Mouse (Mus musculus) heart, postnatal 25 days (tissue): ENCODE measurements around the gene Zmym2. TPM values are rescaled to one million over a fixed set of nuclear protein-coding genes. Genes with fewer than 3 reads are reported as not detected.

ENCODE experiments used
- DNase-seq: peaks from one replicate; pipeline ENCODE4 v3.0.0; 2022; ENCODE audit warnings: low spot score
- intact Hi-C: fragments of 180-260 bp; cut with DNase I; formaldehyde crosslinking; loops from one replicate; pipeline ENCODE4 v1.15.1; 2025
- total RNA-seq, 2 experiments: library from RNA; stranded (reverse); gene quantifications; 2 replicates each; pipeline ENCODE4 v1.2.3; 2021

Zmym2 gene
- total RNA-seq, 2 experiments from 2014 or later = 31.2 to 36.2 TPM

- intact Hi-C loops = no loop called here
- no peak for DNase-seq
Measured at GRCm38 (mm10) chr14:56903039-56903438, 16.6 kb downstream of the Zmym2 start.

DNA sequence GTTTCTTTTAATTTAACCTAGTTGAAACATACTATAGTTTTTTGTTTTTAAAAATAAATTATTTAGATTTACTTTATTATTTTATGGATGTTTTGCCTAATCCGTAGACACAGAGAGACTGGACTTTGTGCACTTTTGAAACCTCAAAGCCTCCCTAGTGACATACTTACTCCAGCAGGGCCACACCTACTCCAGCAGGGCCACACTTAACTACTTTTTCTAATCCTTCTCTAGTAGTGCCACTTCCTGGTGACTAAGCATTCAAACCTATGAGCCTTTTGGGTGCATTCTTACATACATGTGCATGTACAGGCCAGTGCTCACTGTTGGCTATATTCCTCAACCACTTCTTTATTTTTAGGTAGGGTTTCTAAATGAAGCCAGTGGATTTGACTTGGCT, 19.2 kb downstream of the Zmym2 start:
- intact Hi-C loops = loop anchor here (5.0 kb wide), 1 partner anchor 42 kb away; no protein-coding TSS in a partner anchor

DNA sequence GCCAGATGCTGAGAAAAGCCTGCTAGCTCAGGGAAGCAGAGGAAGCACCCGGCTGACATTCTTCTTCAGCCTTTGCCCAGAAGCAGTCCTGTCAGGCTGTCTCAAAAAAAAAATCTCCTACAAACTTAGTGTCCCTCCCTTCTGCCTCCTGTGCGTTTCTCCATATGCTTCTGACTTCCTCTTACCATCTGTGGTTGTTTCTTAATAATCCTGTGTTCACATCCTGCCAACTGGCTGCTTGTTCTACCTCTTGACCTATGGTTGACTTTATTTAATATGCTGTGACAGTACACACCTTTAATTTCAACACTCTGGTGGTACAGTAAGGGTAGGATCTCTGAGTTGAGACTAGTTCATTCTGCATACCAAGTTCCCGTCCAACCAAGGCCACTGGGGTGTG, 32.1 kb downstream of the Zmym2 start:
- DNase-seq = no peak
- intact Hi-C loops = no loop called here

More for the DNA sequence above, 19.2 kb downstream of the Zmym2 start:
- DNase-seq = no peak

GRCm38 (mm10) chr14:56935481-56935880, 49.0 kb downstream of the Zmym2 start:
- DNase-seq = no peak
- intact Hi-C loops = no loop called here

DNA sequence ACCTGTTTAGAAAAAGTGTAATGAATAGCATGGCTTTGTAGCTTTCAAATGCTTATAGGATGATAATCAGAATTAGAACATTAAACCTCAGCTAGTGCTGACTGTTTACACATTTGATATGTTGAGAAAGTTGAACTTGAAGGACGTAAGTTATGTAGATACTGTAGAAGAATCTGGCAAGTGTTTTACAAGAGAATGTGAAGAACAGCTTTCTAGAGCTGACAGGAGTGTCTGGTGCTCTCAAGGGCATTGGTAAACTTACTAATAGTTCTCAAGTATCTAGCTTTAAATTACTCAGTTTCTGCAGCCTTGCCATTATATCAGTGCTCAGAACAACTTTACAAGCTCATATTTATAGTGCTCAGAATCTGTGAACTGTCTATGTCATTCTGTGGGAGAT, 53.5 kb downstream of the Zmym2 start:
- intact Hi-C loops = no loop called here
- no peak for DNase-seq

- intact Hi-C loops = no loop called here
- DNase-seq = no peak
Measured at GRCm38 (mm10) chr14:56952928-56953327, 66.5 kb downstream of the Zmym2 start.

DNA sequence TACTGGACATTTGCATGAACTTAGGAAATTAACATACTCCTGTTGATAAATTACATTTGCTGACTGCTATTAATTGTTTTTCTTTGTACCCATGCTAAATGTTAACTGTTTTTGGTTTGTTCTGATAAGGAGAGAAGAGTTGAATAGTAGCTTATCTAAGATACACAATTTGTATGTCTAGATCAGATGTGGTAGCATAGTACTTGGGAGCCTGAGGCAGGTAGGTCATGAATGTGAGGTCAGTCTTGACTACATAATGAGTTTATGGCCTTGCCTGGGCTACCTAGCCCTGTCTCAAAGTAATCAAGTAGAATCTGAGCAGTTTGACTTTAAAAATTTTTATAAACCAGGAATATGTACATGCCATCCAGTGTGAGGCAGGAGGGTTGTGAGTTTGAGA, 67.9 kb downstream of the Zmym2 start:
- intact Hi-C loops = no loop called here

DNA sequence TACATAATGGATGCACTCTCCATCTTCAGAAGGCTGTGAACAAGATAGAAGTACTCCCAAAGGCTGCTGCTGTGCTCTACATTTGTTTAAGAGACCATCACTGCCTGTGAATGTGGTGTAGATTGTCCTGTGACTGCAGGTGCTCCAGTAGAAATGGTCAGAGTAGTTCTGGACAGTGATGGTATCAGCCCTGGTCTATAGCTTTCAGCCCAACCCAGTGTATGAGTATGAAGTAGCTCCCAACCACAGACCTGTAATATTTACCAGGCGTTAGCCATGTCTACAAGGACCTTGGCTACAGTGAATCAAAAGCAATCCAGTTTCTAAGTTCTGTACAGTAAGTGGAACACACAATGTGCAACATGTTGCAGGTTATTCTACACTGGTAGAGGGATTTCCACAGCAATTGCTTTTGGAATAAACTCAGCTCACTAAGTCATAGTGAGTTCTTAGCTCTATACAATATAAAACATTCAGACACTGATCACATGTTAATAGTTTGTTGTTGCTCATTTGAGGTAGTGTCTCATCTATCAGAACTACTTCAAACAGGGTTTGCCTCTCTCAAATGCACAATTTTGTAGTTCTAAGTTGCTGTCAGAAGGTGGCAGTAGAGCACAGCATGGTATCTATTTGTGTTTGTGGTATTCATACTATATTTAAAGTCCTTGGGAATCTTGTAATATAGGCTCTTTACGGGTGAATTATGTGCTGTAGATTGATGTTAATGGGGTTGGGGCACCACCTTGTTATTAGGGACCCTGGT, 77.7 kb downstream of the Zmym2 start:
- intact Hi-C loops = loop anchor here (1.0 kb wide), 1 partner anchor 96 kb away; no protein-coding TSS in a partner anchor
- DNase-seq = no peak

More for the DNA sequence above, 67.9 kb downstream of the Zmym2 start:
- no peak for DNase-seq

DNA sequence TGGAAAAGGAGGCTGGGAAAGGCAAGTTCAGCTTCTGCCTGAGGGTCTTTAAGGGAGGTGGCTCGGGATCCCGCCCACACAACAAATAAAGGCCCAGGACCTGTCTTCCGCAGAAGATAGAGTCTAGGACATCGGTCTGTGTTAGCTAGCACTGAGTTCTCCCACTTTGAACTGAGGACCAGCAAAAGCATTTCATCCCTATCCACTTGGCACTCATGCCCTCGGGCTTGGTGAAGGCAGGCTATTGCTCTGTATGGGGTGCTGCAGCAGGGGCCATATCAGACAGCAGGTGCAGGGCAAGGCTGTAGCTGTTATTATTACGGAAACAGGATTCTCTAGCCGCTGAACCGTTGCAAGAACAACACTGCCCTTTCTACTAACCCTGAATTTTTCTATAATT, 83.2 kb downstream of the Zmym2 start:
- intact Hi-C loops = no loop called here
- no peak for DNase-seq

- intact Hi-C loops = no loop called here
- no peak for DNase-seq
Measured at GRCm38 (mm10) chr14:56970160-56970559, 83.7 kb downstream of the Zmym2 start.

DNA sequence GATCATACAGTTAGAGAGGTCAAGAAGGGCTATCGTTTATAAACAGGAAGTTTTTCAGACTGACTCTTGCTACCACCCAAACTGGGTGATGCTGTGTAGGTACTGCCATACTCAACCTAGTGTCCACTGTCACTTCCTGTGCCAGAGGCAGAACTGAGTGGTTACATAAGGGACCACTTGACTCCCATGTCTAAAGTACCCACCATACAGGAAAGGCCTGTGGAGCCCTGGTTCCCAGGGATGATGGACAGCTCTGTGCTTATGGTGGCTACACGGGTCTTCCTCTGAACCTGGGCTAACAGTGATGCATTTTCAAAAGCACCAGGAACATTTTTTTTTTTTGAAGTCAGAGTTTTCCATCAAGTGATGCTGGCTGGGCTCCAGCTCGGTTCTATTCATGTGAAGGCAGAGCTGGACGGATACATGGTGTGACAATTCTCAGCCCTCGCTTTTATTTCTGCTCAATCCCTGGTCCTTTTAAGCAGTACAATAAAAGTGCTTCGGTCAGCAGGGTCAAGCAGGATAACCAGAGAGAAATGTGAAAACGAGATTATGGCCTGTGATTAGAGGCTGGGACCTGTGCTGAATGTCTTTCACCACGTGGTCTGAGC, 91.7 kb downstream of the Zmym2 start:
- intact Hi-C loops = no loop called here

DNA sequence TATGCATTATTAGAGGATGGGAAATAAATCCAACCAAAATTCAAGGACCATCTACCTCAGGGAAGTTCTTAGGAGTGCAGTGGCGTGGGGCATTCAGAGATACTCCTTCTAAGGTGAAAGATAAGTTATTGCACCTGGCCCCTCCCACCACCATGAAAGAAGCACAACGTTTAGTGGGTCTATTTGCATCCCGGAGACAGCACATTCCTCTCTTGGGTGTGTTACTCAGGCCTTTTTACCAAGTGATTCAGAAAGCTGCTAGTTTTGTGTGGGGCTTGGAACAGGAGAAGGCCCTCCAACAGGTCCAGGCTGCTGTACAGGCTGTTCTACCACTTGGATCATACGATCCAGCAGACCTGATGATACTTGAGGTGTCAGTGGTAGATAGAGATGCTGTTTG, 102.2 kb downstream of the Zmym2 start:
- DNase-seq = no peak
- intact Hi-C loops = no loop called here

More for the DNA sequence above, 91.7 kb downstream of the Zmym2 start:
- DNase-seq = no peak

Other genes with a start within 250 kb of the Zmym2 start
- 10 to 100 TPM; 23.8 to 26.1 TPM for gene Mphosph8, start 218.4 kb upstream of the Zmym2 start, total RNA-seq
- gene Pspc1, start 108.3 kb upstream of the Zmym2 start, total RNA-seq = 10 to 100 TPM; 13.1 to 14.6 TPM
- 10 to 100 TPM; 20.5 to 22.4 TPM for gene Zmym5, start 74.9 kb upstream of the Zmym2 start, total RNA-seq
- gene Gja3, start 171.4 kb downstream of the Zmym2 start, total RNA-seq = 10 to 100 TPM; 18.4 to 19.5 TPM
- not detected for gene Gjb2, start 218.0 kb downstream of the Zmym2 start, total RNA-seq
- not detected for gene Gm4491, start 229.2 kb downstream of the Zmym2 start, total RNA-seq
- gene Gjb6, start 247.0 kb downstream of the Zmym2 start, total RNA-seq = not detected